Mouse (Mus musculus) cerebellum, adult 11-12 months (tissue): ENCODE data around the gene Cxcl17.
"Not testable (repeated sequence)": the region's sequence is repeated elsewhere in the genome, so short reads cannot be mapped to it uniquely, and the experiment has no call there.

Experiments used
- DNase-seq: peaks from one replicate; pipeline ENCODE4 v3.0.0; 2022

The Cxcl17 gene

DNA sequence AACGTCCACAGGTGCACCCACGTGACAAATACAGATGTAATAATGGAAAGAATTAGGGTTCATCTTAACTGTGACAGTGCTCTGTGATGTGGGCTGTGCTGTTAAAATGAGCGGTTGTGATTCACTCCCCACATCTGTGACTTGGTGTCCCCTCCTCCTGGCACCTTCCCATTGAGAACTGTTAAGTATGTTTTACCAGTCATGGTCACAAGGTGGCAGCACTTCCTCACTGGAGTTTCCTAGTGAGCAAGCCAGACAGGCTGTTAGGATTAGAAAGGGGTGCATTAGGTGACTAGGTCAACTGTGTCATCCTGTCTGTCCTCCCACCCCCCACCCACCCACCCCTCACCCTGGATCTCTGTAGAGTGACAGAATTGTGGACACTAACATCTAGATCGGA, 11.7 kb upstream of the Cxcl17 start:
- DNase-seq = peak; percentile 49

DNA sequence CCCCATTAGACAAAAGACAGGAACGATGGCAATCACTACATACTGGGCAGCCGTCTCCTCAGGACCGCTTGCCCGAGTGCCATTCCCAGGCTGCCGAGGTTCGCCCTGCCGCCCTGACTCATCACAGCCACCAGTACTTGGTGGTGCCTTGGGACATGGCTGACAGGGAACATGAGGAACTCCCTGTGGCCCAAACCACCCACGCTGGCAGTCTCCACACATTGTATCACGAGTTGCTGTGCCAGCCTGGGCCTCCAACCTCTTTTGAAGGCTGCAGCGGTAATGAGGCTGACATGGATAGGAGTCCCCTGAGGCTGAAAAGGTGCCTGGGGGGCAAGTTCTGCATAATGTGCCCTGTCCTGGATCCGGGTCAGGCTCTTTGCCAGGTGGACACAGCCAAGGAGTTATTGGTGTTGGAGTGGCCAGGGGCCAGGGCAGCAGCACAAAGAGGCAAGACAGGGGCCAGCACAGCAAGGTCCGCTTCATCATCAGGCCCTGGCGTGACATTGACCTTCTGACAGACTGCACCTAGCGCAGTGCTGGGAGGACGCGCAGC, 9.7 kb upstream of the Cxcl17 start:
- no peak for DNase-seq

DNA sequence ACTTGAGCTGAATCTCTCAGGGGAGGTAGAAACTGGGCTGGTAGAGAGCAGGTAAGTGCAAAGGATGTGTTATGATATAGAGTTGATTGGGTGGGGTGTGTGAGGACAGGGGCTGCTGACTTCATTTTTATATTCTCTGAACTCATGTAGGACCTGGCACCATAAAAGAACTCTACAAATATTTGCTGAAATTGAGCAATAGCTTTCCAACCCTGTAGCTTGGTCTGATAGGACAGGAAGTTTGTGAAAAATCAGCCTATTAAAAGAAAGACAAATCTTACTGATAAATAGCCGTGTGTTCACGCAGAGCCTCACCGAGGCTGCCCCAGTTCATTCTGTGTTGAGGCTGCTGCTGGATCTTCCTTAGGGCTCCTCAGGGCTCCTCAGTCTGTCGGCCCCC, 7.3 kb upstream of the Cxcl17 start:
- DNase-seq = no peak

DNA sequence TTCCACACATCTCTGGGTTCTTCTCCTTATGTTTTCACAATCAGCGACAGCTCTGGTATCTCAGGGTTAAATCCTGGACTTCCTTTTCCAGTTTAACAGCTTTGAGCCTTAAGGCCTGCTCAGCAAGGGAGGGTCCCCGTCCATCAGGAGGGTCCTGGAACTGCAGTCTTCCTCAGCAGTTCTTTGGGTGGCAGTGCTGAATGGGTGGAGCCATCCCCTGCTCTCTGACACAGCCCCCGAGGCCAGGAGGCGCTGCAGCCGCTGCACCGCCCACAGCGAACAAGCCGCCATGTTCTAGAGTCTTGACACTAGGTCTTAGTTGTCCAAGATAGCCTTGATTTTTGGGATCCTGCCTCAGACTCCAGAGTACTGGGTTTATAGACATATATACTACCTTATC, 6.8 kb upstream of the Cxcl17 start:
- no peak for DNase-seq

DNA sequence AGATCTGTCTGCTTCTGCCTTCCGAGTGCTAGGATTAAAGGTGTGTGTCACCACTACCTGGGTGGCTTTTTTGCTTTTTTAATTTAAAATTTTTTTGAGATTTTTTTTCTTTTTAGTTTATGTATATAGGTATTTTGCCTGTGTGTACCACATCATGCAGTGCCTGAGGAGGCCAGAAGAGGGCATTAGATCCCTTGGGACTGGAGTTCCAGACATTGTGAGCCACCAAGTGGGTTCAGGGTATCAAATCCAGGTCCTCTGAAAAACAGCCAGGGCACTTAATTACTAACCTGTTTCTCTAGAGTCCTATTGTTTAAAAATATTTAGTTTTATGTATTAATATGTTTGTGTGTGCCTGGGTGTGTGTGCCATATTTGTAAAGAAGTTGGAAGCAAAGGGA, 4.9 kb upstream of the Cxcl17 start:
- no peak for DNase-seq

DNA sequence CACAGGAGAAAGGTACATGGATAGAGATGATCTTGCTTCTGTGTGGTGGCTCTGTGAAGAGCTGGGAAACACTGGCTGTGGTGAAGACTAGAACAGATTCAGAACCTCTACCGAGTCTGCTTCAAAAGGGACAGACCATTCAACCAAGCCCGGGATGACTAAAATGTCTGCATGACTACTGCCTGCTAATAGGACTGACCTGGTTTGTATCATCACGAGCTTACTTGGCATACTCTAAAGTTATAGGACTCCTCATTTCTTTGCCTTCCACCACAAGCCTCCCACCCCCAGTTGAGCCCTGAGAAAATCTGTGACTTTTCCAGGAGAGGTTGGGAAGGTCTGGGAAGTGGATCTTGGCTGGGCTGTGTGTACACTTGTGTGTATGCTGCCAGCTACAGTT, 825 bp downstream of the Cxcl17 start:
- DNase-seq = no peak

DNA sequence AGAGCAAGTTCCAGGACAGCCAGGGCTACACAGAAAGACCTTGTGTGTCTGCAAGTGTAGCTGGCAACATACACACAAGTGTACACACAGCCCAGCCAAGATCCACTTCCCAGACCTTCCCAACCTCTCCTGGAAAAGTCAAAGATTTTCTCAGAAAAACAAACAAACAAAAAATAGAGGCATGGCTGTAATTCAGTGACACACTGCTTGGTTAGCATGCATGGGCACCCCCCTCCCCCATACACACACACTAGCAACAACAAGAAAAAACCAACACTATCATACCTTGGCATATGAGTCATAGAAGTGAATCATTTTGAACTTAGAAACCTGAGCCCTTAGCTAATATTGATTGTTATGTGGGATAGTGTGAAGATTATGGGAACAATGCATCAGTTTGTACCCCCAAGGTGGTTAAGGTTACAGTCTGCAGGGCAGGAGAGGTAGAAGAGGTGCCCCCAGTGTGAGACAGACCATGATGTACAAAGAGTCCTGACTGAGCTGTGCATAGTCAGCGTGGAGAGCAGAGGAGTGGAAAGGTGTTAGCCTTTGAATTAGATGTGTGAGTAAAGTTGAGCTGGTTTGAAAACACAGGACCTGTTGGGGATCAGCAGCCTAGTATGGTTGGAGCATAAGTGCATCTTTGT, 1.6 kb downstream of the Cxcl17 start:
- DNase-seq = no peak

DNA sequence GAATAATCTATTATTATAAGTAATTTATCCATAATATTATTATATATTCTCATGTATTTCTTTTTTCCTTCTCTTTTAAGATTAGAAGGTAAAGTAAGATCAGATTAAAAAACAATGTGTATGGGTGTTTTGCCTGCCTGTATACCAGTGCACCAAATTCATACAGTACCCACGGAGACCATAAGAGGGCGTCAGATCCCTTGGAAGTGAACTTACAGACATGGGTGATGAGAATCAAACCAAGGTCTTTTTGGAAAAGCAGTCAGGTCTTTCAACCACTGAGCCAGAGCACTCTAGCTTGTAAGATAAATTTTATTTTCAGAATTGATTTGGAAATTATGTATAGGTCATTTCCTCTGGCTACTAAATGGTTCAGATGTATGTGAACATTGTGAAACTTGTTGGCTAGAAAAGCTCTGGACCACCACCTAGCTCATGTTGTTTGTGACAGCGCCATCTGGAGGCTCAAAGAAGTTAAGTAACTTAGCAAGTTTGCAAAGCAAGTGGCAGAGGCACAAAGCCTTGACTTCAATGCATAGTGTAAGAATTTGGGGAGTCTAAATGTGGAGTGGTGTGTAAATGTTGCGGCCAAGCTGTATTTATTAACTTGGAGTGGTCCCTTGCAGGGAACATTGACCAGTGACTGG, 3.4 kb downstream of the Cxcl17 start:
- DNase-seq = no peak

DNA sequence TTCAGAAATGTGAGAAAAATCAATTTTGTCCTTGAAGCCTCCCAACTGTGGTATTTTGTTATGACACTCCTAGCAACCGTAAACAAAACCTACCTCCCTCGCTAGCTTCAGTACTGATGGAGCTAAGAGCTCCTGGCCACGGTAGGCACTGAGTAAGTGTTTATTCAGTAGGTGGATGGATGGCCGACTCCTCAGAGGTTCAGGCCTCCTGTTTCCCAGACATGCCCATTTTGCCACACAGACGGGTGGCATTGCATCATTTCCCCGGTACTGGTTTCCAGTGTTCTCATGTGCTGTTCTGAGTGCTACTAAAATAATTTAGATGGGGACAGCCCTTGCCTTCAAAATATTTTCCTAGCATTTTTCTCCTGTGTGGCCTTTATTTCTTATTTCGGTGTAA, 6.2 kb downstream of the Cxcl17 start:
- no peak for DNase-seq

DNA sequence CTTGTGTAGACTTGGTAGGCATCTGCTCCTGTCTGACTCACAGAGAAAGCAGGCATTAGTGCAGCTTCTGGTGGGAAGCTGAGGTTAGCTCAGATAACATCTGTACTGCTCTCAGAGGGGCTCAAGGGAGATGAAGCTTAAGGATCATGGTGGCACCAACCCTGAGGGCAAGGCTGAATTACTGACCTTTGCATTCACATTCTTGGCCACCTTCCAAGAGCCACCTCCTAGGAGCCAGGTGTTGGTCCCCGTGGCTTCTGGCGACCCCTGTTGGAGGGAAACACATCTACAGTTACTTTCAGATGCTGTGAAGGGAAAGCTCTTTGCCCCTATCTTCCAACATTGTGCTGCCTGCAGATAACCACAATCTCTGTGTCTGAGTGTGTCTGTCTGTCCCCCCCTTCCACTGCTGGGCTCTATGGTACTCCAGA, 10.0 kb downstream of the Cxcl17 start:
- peak; percentile 36 for DNase-seq

DNA sequence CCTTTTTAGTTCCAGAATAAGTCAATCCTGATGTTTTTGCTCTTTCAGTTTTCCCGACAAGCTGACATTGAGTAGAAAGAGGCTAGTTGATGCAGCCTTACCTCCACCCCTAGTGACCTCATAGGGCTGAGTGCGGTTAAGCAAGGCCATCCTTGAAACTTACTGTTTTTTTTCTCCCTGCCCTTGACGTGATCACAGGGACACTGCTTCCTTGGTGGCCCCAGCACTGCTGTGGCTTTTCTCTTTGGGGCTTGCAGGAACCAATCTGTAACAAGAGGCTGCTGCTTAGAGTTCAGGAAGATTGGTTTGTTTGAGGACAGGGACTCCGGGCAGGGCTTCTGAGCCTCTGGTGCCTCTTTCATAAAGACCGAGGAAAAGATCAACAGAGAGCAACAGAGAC, 10.7 kb downstream of the Cxcl17 start:
- DNase-seq = no peak

DNA sequence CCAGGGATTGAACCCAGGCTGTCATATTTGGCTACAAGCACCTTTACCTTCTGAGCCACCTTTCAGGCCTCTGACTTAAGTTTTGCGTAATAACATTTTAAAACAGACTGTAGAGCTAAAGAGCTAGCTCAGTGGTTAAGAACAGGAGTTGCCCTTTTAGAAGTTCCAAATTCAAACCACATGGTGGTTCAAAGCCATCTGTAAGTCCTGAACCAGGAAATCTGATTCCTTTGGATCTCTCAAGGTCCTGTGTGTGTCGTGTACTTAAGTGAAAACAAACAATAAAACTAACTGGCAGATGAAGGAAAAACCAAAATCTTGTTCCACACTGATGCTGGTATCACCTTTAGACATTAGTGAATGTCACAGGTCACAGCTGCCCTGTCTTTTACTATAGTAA, 11.1 kb downstream of the Cxcl17 start:
- no peak for DNase-seq

DNA sequence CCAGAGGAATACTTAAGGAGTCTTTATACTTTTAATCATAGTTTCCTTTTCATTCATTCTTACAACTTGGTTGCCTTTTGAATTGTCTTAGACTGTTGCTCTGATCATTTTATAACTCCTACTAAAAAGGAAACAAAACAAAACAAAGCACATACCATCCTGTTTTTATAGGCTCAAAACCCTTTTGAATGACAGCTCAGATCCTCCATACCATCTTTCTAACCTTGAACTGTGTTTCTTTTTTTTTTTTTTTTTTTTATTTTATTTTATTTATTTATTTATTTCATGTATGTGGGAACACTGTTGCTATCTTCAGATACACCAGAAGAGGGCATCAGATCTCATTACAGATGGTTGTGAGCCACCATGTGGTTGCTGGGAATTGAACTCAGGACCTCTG, 13.7 kb downstream of the Cxcl17 start:
- DNase-seq = not testable (repeated sequence)

DNA sequence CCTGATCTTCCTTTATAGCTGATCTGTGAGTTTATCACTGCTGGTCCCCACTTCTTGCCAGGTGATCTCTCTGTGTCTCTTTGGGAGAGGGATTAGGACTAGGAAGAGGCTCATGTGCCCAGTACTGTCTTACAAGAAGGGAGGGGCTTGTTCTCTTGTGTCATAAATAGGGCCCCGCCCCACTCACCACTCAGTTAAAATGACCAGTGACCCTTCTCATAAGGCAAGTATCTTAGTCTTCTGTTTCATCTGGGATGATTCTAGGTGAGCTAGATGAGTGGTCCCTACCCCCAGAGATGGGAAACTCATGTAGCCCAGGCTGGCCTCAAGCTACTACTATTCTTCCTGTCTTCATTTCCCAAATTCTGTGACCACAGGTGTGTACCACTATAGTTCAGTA, 14.1 kb downstream of the Cxcl17 start, which contains the start of gene Lipe:
Gene Lipe (minus strand): TSS at position 101 of the 400 bp plus-strand sequence.
- DNase-seq = peak; percentile 25

DNA sequence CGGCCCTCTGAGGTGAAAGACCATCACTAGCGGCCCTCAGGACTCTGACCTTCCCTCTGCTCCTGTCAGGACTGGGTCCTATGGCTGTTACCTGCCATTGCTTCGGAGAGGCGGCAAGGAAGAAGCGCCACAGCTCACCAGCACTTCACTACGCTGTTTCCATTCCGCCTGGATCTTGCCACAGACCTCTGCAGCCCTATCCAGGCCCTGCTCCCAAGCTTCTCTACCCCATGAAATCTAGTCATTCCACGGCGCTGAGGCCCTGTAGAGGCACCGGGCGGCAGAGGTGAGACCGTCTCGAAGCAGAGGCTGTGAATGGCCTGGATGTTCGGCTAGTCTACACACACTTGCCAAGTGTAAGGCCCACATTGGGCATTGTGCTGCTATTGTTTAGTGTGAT, 16.1 kb downstream of the Cxcl17 start:
- DNase-seq = no peak

DNA sequence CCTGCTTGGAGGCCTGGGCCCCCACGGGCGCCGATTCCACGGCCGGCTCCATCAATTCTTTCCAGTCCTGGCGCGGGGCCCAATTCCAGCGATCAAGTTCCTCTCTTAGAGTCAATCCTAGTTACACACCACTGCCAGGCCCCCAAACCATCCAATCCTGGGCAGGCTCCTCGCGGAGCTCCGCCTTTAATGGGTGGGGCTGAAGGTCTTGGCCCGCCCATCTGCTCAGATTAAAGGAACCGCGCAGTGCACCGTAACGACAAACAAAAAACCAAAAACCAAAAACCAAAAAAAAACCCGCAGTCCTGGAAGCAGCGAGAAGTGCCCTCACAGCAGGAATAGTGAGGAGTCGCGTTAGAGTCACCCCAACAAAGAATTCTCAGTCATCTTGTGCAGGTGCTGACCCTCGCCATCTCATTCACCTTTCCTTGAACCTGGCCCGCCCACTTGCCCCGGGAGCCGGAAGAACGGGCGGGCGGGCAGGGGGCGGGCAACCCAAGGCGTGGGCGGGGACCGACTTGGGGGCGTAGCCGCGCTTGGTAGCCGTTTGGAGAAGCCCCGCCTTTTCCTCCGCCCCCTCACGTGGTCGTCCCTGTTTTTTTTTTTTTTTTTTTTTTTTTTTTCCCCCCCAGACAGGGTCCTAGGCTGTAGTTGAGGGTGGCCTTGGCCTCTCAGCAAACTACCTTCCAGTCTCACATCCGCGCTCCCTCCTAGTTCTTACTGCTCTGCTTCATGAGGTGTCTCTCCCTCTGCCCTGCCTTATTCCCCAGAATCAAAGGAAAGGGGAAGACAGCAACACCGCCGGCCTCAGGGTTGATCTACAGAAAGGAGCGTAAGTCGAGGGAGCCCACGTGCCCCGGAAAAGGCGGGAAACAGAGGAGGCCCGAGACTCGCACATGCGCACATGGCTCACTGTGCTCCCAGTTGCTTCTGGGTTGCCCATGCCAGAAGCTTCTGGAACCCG, 16.8 kb downstream of the Cxcl17 start:
- peak; percentile 96 for DNase-seq

DNA sequence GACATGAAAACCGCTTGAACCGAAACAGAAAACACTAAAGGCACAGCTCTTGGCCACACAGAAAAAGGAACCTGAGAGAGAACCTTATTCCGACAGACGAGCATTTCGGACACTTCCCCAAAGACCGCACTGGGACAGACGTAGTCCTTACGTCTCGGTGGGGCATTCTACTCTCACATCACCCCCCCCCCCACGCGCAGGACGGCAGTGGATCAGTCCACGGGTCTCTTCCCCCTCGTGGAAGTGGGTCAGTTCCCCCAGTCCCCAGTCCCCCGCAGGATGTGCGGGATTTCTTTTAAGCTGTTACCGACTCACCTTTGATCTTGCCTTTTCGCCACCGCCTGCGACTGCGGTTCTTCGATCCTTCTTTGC, 17.5 kb downstream of the Cxcl17 start:
- no peak for DNase-seq

DNA sequence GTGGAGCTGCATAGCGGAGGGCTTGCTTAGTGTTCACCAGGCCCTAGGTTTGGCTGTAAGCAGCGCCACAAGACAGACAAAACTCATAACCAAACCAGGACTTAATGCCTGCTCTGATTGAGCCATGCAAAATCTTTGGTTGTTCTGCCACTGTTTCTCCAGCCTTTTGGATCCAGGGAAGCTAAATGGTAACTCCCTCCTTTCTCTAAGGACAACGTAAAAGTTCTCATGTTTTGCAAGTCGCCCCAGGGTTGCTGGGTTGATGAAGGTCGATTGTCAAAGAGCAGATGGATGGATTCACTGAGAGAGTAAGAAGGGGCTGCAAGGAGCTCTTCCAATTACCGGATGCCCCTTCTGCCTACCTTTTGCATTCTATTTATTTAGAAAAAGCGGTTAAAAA, 17.9 kb downstream of the Cxcl17 start:
- peak; percentile 41 for DNase-seq

DNA sequence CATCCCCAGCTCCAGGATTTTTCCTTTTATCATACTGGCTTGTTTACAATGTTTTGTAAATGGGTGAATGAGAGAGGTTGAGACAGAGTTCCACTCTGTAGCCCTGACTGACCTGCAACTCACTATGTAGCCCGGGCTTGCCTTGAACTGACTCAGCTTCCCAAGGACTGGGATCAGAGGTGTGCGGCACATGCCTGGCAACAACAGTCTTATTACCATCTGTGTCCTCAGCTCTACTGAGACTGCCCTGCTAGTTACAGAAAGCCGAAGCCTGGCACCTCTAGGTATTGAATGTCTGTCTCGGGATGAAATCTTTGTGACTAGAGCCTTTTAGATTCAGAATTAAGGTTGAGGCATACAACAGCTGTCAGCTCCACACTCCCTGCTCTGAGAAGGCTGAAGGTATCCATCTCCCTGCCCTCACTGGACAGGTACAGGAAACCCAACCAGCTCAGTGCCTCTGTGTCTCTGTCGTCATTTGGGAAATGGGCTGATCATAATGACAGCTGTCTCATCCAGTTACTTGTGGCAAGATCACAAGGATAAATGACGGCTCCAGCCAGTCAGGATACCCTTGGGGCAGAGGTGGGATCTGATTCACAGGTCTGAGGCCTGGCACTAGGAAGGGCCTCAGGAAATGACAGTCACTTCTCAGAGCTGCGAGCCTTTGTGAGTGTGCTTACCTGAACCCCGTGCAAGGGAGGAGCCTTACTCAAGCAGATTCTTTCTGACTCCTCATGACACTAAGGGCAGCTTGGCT, 19.1 kb downstream of the Cxcl17 start:
- DNase-seq = peak; percentile 36

DNA sequence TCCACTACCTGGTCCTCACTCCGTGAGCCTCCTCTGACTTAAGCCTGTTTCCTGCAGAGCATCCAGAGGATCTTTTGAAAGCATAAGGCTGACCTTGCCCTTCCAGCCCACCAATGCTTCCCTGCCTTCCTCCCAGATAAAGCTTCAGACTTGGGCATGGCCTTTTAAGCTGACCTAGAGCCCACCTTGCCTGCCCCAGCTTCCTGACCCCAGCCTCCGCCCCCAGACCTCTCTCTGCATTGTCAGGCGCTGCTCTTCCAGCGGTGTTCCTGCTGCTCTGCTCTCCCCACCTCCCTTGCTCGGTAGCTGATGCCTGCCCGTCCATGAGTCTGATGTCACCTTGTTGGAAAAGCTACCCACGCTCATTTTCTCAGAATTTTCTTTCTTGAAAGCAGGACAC, 19.8 kb downstream of the Cxcl17 start:
- DNase-seq = peak; percentile 19

DNA sequence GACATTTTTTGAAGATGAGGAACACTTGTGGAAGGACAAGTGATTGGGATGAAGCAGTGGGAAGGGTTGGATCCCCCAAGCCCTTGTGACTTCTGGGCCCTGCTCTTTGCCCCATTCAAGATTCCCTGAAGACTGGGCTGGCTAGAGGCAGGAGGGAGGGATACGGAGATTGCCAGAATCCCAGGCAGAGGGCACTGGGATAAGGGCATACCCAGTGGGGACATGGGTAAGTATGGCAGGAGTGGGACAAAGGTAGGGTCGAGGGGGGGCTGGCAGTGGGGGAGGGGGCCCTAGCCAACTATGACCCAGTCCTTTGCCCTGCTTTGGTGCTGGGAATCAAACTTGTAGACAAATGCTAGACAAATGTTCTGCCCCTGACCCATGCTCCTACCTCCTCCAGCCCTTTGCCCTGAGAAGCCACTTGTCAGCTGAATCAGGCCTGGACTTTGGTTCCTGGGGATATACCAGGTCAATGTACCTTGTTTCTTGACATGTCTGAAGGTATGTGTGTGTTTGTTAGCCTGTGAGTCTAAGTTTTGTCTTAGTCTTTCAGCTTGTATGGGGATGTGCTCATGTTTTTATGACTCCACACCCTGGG, 20.7 kb downstream of the Cxcl17 start:
- DNase-seq = peak; percentile 17

DNA sequence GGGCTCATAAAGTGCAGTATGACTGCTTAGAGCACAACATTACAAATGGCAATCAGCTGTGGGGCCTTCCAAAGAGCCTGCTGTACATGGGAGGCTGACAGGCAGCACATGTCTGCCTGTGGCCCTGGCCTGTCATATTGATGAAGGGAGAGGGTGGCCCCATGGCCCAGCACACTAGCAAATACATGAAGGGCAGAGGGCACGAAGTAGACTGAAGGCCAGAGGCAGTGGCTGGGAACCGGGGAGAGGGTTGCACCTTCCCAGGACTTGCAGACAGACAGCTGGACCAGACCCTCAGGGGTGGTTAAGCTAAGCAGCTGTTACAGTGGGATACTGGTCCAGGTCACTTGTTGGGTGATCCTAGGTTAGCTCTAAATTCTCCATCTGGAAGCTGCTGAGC, 21.7 kb downstream of the Cxcl17 start:
- DNase-seq = peak; percentile 12
